Mouse (Mus musculus) lung, postnatal 0 days (tissue): ENCODE results near the gene Ablim1.

Experiments used
- CTCF ChIP-seq: IDR thresholded peaks from 2 replicates; pipeline ENCODE4 v1.5.1; 2016; ENCODE audit warnings: antibody characterized with exemption, mild to moderate bottlenecking
- EP300 ChIP-seq: IDR thresholded peaks from 2 replicates; pipeline ENCODE4 v1.6.1; 2016; ENCODE audit warnings: antibody characterized with exemption, mild to moderate bottlenecking, control low read depth

- no peak for TF ChIP-seq EP300
- TF ChIP-seq CTCF, result no peak
Measured at GRCm38 (mm10) chr19:57014808-57015207, 299.9 kb downstream of the Ablim1 start.
